Mouse (Mus musculus) kidney, adult 18-20 months (tissue): Measurements from ENCODE around the gene Cox4i1.

ENCODE experiments used
- DNase-seq: peaks from one replicate; pipeline ENCODE4 v3.0.0; 2021

Gene Cox4i1

GRCm38 (mm10) chr8:120665726-120666455 lies 2.1 kb upstream of the Cox4i1 start:
- DNase-seq: no peak

GRCm38 (mm10) chr8:120666807-120667470 lies 1.1 kb upstream of the Cox4i1 start:
- no peak for DNase-seq

- DNase-seq: no peak
Measured at GRCm38 (mm10) chr8:120668374-120668905, 418 bp downstream of the Cox4i1 start, which contains the start of gene Emc8. Gene Emc8, minus strand, starts transcription at chr8:120668573.

- DNase-seq: no peak
Measured at GRCm38 (mm10) chr8:120671775-120672174, 3.8 kb downstream of the Cox4i1 start.

GRCm38 (mm10) chr8:120672626-120673229 lies 4.7 kb downstream of the Cox4i1 start:
- no peak for DNase-seq

GRCm38 (mm10) chr8:120673298-120673697 lies 5.3 kb downstream of the Cox4i1 start:
- DNase-seq: no peak

- DNase-seq: no peak
Measured at GRCm38 (mm10) chr8:120675718-120676117, 7.7 kb downstream of the Cox4i1 start.

- peak; percentile 88 for DNase-seq
Measured at GRCm38 (mm10) chr8:120678447-120678846, 10.4 kb downstream of the Cox4i1 start.

GRCm38 (mm10) chr8:120679629-120680387 lies 11.8 kb downstream of the Cox4i1 start:
- DNase-seq: no peak

GRCm38 (mm10) chr8:120680405-120680804 lies 12.4 kb downstream of the Cox4i1 start:
- peak; percentile 57 for DNase-seq

GRCm38 (mm10) chr8:120681113-120681512 lies 13.1 kb downstream of the Cox4i1 start:
- no peak for DNase-seq

GRCm38 (mm10) chr8:120683602-120684001 lies 15.6 kb downstream of the Cox4i1 start:
- peak; percentile 84 for DNase-seq

GRCm38 (mm10) chr8:120684082-120684481 lies 16.1 kb downstream of the Cox4i1 start:
- DNase-seq: no peak

- no peak for DNase-seq
Measured at GRCm38 (mm10) chr8:120685097-120685496, 17.1 kb downstream of the Cox4i1 start.

GRCm38 (mm10) chr8:120685591-120685990 lies 17.6 kb downstream of the Cox4i1 start:
- no peak for DNase-seq

GRCm38 (mm10) chr8:120686051-120686450 lies 18.0 kb downstream of the Cox4i1 start:
- DNase-seq: no peak

GRCm38 (mm10) chr8:120686576-120686975 lies 18.6 kb downstream of the Cox4i1 start:
- DNase-seq: no peak

GRCm38 (mm10) chr8:120687786-120688185 lies 19.8 kb downstream of the Cox4i1 start:
- DNase-seq: peak; percentile 60

- no peak for DNase-seq
Measured at GRCm38 (mm10) chr8:120688511-120688910, 20.5 kb downstream of the Cox4i1 start.

- DNase-seq: no peak
Measured at GRCm38 (mm10) chr8:120692934-120693333, 24.9 kb downstream of the Cox4i1 start.

- DNase-seq: peak; percentile 59
Measured at GRCm38 (mm10) chr8:120693861-120694493, 26.0 kb downstream of the Cox4i1 start.

GRCm38 (mm10) chr8:120696401-120697153 lies 28.6 kb downstream of the Cox4i1 start:
- DNase-seq: no peak
